ENCODE assay signal across 18 mouse cellular contexts in the genomic region with DNA sequence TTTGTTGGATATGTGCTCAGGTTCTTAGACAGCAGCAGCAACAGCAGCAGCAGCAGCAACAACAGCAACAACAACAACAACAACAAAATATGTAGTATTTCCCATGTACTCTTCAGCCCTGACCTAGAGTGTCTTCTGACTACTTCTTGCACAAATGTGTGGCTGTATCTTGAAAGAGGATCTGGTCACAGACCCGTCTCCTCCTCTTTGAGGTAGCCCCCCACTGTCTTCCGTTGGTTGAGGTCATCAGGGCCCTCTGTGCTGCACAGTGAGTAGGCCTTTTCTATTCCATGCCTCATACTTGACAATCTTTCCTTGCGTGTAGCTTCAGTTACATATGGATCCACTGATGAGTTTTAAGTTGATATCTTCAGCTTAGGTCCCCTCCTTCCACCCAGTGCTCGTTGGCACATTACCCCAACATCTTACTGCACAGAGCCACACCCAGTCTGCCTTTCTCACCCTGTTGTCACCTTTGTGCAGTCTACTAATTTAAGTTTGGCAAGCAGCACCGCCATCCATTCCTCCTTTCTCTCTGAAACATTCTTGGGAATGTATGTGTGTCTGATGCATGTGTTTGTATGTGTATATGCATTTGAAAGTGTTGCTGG.
"Had no signal": no experiment of that assay in that cellular context is flagged by ENCODE, and none has a peak within 500 bp of the region (broad histone marks: within the 10 kb centered on the region; RNA-seq: fewer than 3 reads in every experiment).

No protein-coding gene starts in this region.

- ATAC-seq: lung, postnatal 0 days had no signal

- H3K4me2 ChIP-seq: limb, embryonic 13.5 days; liver, embryonic 13.5 days; lung, embryonic 14.5 days; neural tube, embryonic 13.5 days had no signal

- H3K36me3 ChIP-seq: limb, embryonic 10.5 days; limb, embryonic 13.5 days; liver, embryonic 13.5 days; midbrain, embryonic 10.5 days; neural tube, embryonic 13.5 days had no signal

- H3K4me1 ChIP-seq: limb, embryonic 10.5 days; neural tube, embryonic 13.5 days had no signal

- H3K9me3 ChIP-seq: limb, embryonic 10.5 days; limb, embryonic 13.5 days; liver, embryonic 13.5 days; midbrain, embryonic 10.5 days; neural tube, embryonic 13.5 days had no signal

- H3K27ac ChIP-seq: limb, embryonic 10.5 days; limb, embryonic 13.5 days; liver, embryonic 13.5 days; midbrain, embryonic 10.5 days; neural tube, embryonic 13.5 days; stomach, postnatal 0 days had no signal

- H3K27me3 ChIP-seq: limb, embryonic 13.5 days; liver, embryonic 13.5 days; neural tube, embryonic 13.5 days had no signal

- H3K9ac ChIP-seq: limb, embryonic 13.5 days; liver, embryonic 13.5 days; lung, embryonic 14.5 days; neural tube, embryonic 13.5 days had no signal

- H3K4me3 ChIP-seq: limb, embryonic 10.5 days; limb, embryonic 13.5 days; liver, embryonic 13.5 days; midbrain, embryonic 10.5 days; myocyte; neural tube, embryonic 13.5 days had no signal

- DNase-seq: kidney, adult 18-20 months; kidney, adult 9 months; kidney, postnatal 14 days; kidney, postnatal 4 days; liver; liver, embryonic 13.5 days; lung, embryonic 14.5 days; midbrain, embryonic 14.5 days; thymus, adult 2 months; thymus, postnatal 14 days; thymus, postnatal 4 days had no signal
